Mouse (Mus musculus): ENCODE results near the gene Ppp1r35. TPM values are rescaled to one million over a fixed set of nuclear protein-coding genes. Genes with fewer than 3 reads are reported as not detected.
A peak's percentile ranks its signal among the peaks of the same experiment; 100 is the strongest.

Ppp1r35 gene
- polyA plus RNA-seq, 1 experiment from 2014 or later = 17.2 TPM

DNA sequence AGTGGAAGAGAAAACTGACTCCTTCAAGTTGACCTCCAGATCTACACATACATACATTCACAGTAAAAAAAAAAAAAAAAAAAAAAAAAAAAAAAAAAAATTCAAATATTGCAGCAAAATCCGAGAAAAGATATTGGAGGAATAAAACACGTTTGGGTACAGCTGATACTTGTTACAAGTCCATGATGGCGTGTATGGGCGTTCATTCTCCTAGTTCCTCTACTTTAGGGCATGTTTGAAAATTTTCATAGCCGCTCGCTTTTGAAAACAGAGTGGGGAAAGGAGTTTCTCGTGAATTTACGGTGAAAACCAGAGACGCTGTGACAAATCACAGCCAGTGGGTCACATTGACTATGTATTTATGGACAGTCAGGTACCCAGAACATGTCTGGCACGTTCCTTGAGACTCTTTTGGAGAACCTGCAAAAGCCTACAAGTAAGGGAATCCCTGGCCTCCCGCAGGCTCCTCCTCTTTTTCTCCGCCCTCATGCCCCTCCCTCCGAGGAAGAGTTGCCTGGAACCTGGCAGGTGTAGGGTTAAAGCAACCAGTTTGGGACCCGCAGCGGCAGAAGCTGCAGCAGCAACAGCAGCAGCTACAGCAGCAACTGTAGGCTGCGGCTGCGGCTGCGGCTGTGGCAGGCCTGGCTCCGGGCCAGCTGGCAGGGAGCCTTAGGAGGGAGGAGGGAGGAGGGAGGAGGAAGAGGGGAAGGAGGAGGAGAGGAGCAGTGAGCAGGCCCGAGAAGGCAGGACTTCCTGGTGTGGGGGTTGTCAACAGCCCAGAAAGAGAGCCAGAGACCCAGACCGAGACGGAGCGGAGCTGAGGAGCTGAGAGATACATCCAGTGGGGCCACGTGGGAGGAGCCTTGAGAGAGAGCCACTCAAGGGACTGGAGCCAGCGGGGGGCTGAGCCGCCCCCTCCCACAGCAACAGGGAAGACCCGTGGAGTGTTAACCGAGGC is 33.2 kb upstream of the Ppp1r35 start, which contains the start of gene Tsc22d4:
Tsc22d4 (plus strand) TSS at position 517 of the 958 bp plus-strand sequence.
- 2% methylated on average over 28 of the region's 28 CpGs for WGBS
- Histone ChIP-seq H3K27me3 (ENCODE audit: control insufficient read depth, insufficient read depth, low read length) (no peaks in the 10 kb centered on the region), H3K4me3 (ENCODE audit: low read depth, low read length) (peak within 1 kb of the TSS; percentile 75), H3K4me2 (replicated peaks; ENCODE audit: low read depth) (peak within 1 kb of the TSS; percentile 99), H3K4me1 (replicated peaks; ENCODE audit: control insufficient read depth, insufficient read depth) (peaks cover 3% of the 10 kb centered on the region; the same call in 1 of the 2 replicates), H3K36me3 (ENCODE audit: control insufficient read depth, insufficient read depth, low read length) (no peaks in the 10 kb centered on the region), H3K9me3 (ENCODE audit: control insufficient read depth, low read length) (no peaks in the 10 kb centered on the region), H3K9ac (ENCODE audit: low read length) (peak within 1 kb of the TSS; percentile 94), H3K27ac (replicated peaks) (peak within 1 kb of the TSS; percentile 99)
- DNase-seq (ENCODE audit: low spot score) = peak; percentile 98
- TF ChIP-seq EP300 (optimal IDR thresholded peaks at IDR 0.05) (peak; percentile 26), CTCF (IDR thresholded peaks at IDR 0.05; ENCODE audit: low read depth) (peak; percentile 25; the same call in 1 of the 2 replicates)
- ATAC-seq (ENCODE audit: low FRiP score, low TSS enrichment) = peak; percentile 87

DNA sequence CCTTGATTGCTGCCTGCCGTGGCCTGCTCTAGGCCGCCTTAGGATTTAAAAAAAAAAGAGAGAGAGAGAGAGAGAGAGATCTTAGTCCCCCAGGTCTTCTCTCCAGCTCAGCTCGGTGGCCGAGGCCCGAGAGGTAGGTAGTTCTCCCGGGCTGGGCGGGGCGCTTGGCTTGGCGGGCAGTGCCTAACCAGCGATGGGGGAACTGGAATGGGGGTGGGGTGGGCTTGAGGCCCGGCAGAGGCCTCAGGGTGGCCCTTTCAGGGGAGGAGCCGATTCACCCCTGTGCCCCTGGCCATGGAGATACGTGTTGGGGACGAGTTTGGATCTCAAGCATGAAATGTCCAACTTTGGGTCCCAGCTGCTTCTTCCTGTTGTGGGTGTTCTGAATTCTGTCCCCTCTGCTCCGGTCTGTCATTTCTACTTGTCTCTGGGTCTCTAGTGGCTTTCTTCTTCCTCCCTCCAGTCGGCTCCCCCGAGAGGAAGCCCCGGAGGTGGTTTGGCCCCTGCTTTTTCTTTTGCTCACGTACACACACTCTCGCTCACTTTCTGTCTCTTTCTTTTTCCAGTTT is 32.3 kb upstream of the Ppp1r35 start:
- Histone ChIP-seq H3K9me3 (ENCODE audit: control insufficient read depth, low read length) (no peaks in the 10 kb centered on the region), H3K4me3 (ENCODE audit: low read depth, low read length) (peak overlapping the region; percentile 75), H3K27me3 (ENCODE audit: control insufficient read depth, insufficient read depth, low read length) (no peaks in the 10 kb centered on the region), H3K4me1 (replicated peaks; ENCODE audit: control insufficient read depth, insufficient read depth) (peaks cover 3% of the 10 kb centered on the region; the same call in 1 of the 2 replicates), H3K36me3 (ENCODE audit: control insufficient read depth, insufficient read depth, low read length) (peaks cover 4% of the 10 kb centered on the region; the same call in 1 of the 2 replicates), H3K27ac (replicated peaks) (peak overlapping the region; percentile 99), H3K4me2 (replicated peaks; ENCODE audit: low read depth) (peak overlapping the region; percentile 99), H3K9ac (ENCODE audit: low read length) (peak overlapping the region; percentile 94)
- WGBS = under 1% methylated on average over 20 of the region's 20 CpGs
- ATAC-seq (ENCODE audit: low FRiP score, low TSS enrichment) = peak; percentile 33
- DNase-seq (ENCODE audit: low spot score) = peak; percentile 85
- no peak for TF ChIP-seq CTCF (IDR thresholded peaks at IDR 0.05; ENCODE audit: low read depth)
- TF ChIP-seq EP300 (optimal IDR thresholded peaks at IDR 0.05) = no peak

DNA sequence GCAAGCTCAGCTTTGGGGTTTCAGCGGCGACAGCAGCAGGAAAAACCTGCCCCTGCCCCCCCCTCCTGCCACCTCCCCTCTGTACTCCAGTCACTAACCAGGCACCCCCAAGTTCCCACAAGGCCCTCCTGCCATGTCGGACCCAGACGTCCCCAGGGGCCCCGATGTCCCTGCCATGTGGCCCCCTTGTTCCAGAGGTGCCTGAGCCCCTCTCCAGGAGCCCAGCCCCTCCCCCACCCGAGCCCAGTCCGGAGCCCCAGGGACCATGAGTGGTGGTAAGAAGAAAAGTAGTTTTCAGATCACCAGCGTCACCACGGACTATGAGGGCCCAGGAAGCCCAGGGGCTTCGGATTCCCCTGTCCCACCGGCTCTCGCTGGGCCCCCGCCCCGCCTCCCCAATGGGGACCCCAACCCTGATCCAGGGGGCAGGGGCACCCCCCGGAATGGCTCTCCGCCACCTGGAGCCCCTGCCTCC is 31.8 kb upstream of the Ppp1r35 start:
- 3% methylated on average over 14 of the region's 16 CpGs for WGBS
- H3K36me3 ChIP-seq (ENCODE audit: control insufficient read depth, insufficient read depth, low read length) = peaks cover 7% of the 10 kb centered on the region; the same call in 1 of the 2 replicates
- peak overlapping the region; percentile 99 for H3K27ac ChIP-seq (replicated peaks)
- TF ChIP-seq EP300 (optimal IDR thresholded peaks at IDR 0.05) = no peak
- no peak for TF ChIP-seq CTCF (IDR thresholded peaks at IDR 0.05; ENCODE audit: low read depth)
- H3K4me1 ChIP-seq (replicated peaks; ENCODE audit: control insufficient read depth, insufficient read depth) = peaks cover 3% of the 10 kb centered on the region; the same call in 1 of the 2 replicates
- ATAC-seq (ENCODE audit: low FRiP score, low TSS enrichment) (no peak), DNase-seq (ENCODE audit: low spot score) (peak; percentile 50)
- H3K9ac ChIP-seq (ENCODE audit: low read length) = peak overlapping the region; percentile 94
- H3K4me3 ChIP-seq (ENCODE audit: low read depth, low read length) = peak overlapping the region; percentile 75
- H3K9me3 ChIP-seq (ENCODE audit: control insufficient read depth, low read length) = no peaks in the 10 kb centered on the region
- H3K27me3 ChIP-seq (ENCODE audit: control insufficient read depth, insufficient read depth, low read length) = no peaks in the 10 kb centered on the region
- H3K4me2 ChIP-seq (replicated peaks; ENCODE audit: low read depth) = peak overlapping the region; percentile 99

DNA sequence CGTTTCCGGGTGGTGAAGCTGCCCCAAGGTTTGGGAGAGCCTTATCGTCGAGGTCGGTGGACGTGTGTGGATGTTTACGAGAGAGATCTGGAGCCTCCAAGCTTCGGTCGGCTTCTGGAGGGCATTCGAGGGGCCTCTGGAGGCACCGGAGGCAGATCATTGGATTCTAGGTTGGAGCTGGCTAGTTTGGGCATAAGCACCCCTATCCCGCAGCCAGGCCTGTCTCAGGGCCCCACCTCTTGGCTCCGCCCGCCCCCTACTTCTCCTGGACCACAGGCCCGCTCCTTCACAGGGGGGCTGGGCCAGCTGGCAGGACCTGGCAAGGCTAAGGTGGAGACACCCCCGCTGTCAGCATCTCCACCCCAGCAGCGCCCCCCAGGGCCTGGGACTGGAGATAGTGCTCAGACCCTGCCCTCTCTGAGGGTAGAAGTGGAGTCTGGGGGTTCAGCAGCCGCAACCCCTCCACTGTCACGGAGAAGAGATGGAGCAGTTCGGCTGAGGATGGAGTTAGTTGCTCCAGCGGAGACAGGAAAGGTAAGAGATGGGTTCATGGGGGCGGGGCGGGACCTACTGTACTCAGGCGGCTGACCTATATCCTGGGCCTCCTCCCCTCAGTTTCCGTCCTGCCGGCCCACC is 31.2 kb upstream of the Ppp1r35 start:
- no peak for ATAC-seq (ENCODE audit: low FRiP score, low TSS enrichment)
- under 1% methylated on average over 26 of the region's 26 CpGs for WGBS
- Histone ChIP-seq H3K27ac (replicated peaks) (peak overlapping the region; percentile 99), H3K9me3 (ENCODE audit: control insufficient read depth, low read length) (no peaks in the 10 kb centered on the region), H3K4me1 (replicated peaks; ENCODE audit: control insufficient read depth, insufficient read depth) (peaks cover 3% of the 10 kb centered on the region; the same call in 1 of the 2 replicates), H3K4me3 (ENCODE audit: low read depth, low read length) (peak overlapping the region; percentile 75), H3K9ac (ENCODE audit: low read length) (peak overlapping the region; percentile 94), H3K27me3 (ENCODE audit: control insufficient read depth, insufficient read depth, low read length) (no peaks in the 10 kb centered on the region), H3K36me3 (ENCODE audit: control insufficient read depth, insufficient read depth, low read length) (peaks cover 10% of the 10 kb centered on the region; the same call in 1 of the 2 replicates), H3K4me2 (replicated peaks; ENCODE audit: low read depth) (peak overlapping the region; percentile 99)
- peak; percentile 50 for DNase-seq (ENCODE audit: low spot score)
- TF ChIP-seq EP300 (optimal IDR thresholded peaks at IDR 0.05) (no peak), CTCF (IDR thresholded peaks at IDR 0.05; ENCODE audit: low read depth) (peak; percentile 40)

DNA sequence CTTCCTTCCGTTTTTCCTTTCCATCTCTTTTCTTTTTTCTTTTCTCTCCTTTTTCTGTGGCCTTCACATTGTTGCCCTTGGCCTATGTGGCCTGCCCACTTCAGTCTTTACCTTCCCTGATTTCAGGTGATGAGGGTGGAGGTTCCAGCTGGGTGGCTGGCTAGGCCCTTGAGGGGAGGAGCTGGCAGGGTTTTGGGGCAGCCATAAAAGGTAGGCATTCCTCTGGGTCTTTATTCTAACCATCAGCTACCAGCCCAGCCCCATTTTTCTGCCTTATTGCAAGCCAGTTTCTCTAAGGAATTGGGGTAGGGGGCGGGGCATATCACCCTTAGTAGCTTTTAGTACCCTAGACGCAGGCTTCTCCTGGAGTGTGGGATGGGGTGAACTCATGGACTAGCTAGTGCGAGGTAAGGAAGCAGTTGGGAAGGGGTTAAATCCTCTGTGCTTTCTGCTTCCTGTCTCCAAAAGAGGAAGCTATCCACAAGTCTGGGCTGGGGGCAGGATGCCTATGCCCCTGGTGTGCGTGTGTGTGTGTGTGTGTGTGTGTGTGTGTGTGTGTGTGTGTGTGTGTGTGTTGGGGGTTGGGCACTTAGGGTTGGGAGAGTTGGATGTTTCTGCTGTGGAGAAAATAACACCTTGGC is 30.4 kb upstream of the Ppp1r35 start:
- TF ChIP-seq CTCF (IDR thresholded peaks at IDR 0.05; ENCODE audit: low read depth) (no peak), EP300 (optimal IDR thresholded peaks at IDR 0.05) (no peak)
- H3K9ac ChIP-seq (ENCODE audit: low read length) = peak overlapping the region; percentile 59
- peak overlapping the region; percentile 99 for H3K4me2 ChIP-seq (replicated peaks; ENCODE audit: low read depth)
- peak overlapping the region; percentile 75 for H3K4me3 ChIP-seq (ENCODE audit: low read depth, low read length)
- H3K27me3 ChIP-seq (ENCODE audit: control insufficient read depth, insufficient read depth, low read length) = no peaks in the 10 kb centered on the region
- H3K36me3 ChIP-seq (ENCODE audit: control insufficient read depth, insufficient read depth, low read length) = peaks cover 15% of the 10 kb centered on the region; the same call in 1 of the 2 replicates
- DNase-seq (ENCODE audit: low spot score) (no peak), ATAC-seq (ENCODE audit: low FRiP score, low TSS enrichment) (no peak)
- H3K4me1 ChIP-seq (replicated peaks; ENCODE audit: control insufficient read depth, insufficient read depth) = peaks cover 3% of the 10 kb centered on the region; the same call in 1 of the 2 replicates
- WGBS = 23% methylated on average over 5 of the region's 5 CpGs
- peak overlapping the region; percentile 99 for H3K27ac ChIP-seq (replicated peaks)
- H3K9me3 ChIP-seq (ENCODE audit: control insufficient read depth, low read length) = no peaks in the 10 kb centered on the region
